Comparison of ENCODE assay signal across 23 mouse cellular contexts in genomic region chr5:53865991-53866390, GRCm38 (mm10). TPM values are rescaled to one million over a fixed set of nuclear protein-coding genes. Genes with fewer than 3 reads are reported as not detected.
DNase-seq lines count a peak whose midpoint lies in the region; ATAC-seq and TF ChIP-seq lines count a peak whose summit lies in the region.
"Had no signal": no experiment of that assay in that cellular context is flagged by ENCODE, and none has a peak within 500 bp of the region (broad histone marks: within the 10 kb centered on the region; RNA-seq: fewer than 3 reads in every experiment).

No protein-coding gene starts in this region.

- no peaks in the 10 kb centered on the region for H3K27me3 ChIP-seq in heart, embryonic 10.5 days (ENCODE audit: insufficient read depth, poor library complexity, severe bottlenecking)
- no peaks in the 10 kb centered on the region for H3K27me3 ChIP-seq in midbrain, embryonic 11.5 days (ENCODE audit: control insufficient read depth, insufficient read depth, low read length)
- no peaks in the 10 kb centered on the region for H3K27me3 ChIP-seq in midbrain, embryonic 15.5 days (replicated peaks)
- H3K27me3 ChIP-seq: embryonic facial prominence, embryonic 13.5 days; forebrain, embryonic 13.5 days; hindbrain, embryonic 12.5 days; hindbrain, embryonic 15.5 days had no signal

- no peaks in the 10 kb centered on the region for H3K9me3 ChIP-seq in heart, embryonic 10.5 days
- no peaks in the 10 kb centered on the region for H3K9me3 ChIP-seq in midbrain, embryonic 11.5 days (ENCODE audit: control insufficient read depth, low read length)
- H3K9me3 ChIP-seq in midbrain, embryonic 15.5 days: no peaks in the 10 kb centered on the region
- H3K9me3 ChIP-seq: embryonic facial prominence, embryonic 13.5 days; forebrain, embryonic 10.5 days; forebrain, embryonic 13.5 days; hindbrain, embryonic 12.5 days; hindbrain, embryonic 15.5 days had no signal

- no peak for ATAC-seq in midbrain, embryonic 11.5 days (ENCODE audit: low FRiP score)
- ATAC-seq in midbrain, embryonic 15.5 days (replicated peaks): no peak
- ATAC-seq: CD4-positive, CD25-positive, alpha-beta regulatory T cell, adult 4 months; forebrain, embryonic 13.5 days; forebrain, embryonic 16.5 days; intestine, postnatal 0 days had no signal

- intact Hi-C loops in gastrocnemius, adult 2 months (cut with DNase I): no loop called here

- H3K9ac ChIP-seq in midbrain, embryonic 11.5 days (ENCODE audit: low read length): no peak overlapping the region
- no peak overlapping the region for H3K9ac ChIP-seq in midbrain, embryonic 15.5 days
- H3K9ac ChIP-seq: embryonic facial prominence, embryonic 13.5 days; forebrain, embryonic 13.5 days; hindbrain, embryonic 12.5 days; hindbrain, embryonic 15.5 days had no signal

- H3K4me2 ChIP-seq in midbrain, embryonic 11.5 days: no peak overlapping the region
- H3K4me2 ChIP-seq in midbrain, embryonic 15.5 days: no peak overlapping the region
- H3K4me2 ChIP-seq: embryonic facial prominence, embryonic 13.5 days; forebrain, embryonic 13.5 days; heart, embryonic 11.5 days; hindbrain, embryonic 12.5 days; hindbrain, embryonic 15.5 days had no signal

- H3K4me3 ChIP-seq in gastrocnemius, adult 2 months: 0 out of 2 replicates have a peak overlapping the region, but pooled peaks have one; percentile 9
- no peak overlapping the region for H3K4me3 ChIP-seq in heart, embryonic 10.5 days
- H3K4me3 ChIP-seq in midbrain, embryonic 11.5 days (ENCODE audit: low read depth, low read length): no peak overlapping the region
- no peak overlapping the region for H3K4me3 ChIP-seq in midbrain, embryonic 15.5 days
- H3K4me3 ChIP-seq: embryonic facial prominence, embryonic 13.5 days; forebrain, embryonic 10.5 days; forebrain, embryonic 13.5 days; heart, adult 2 months; hindbrain, embryonic 12.5 days; hindbrain, embryonic 15.5 days had no signal

- H3K27ac ChIP-seq in gastrocnemius, adult 2 months: peak overlapping the region; percentile 88
- H3K27ac ChIP-seq in heart, embryonic 10.5 days: no peak overlapping the region
- H3K27ac ChIP-seq in midbrain, embryonic 11.5 days (ENCODE audit: low read depth, low read length): no peak overlapping the region
- no peak overlapping the region for H3K27ac ChIP-seq in midbrain, embryonic 15.5 days
- H3K27ac ChIP-seq: embryonic facial prominence, embryonic 13.5 days; forebrain, embryonic 10.5 days; forebrain, embryonic 13.5 days; heart, adult 2 months; hindbrain, embryonic 12.5 days; hindbrain, embryonic 15.5 days had no signal

- 86% methylated on average over 6 of the region's 6 CpGs for WGBS in heart, embryonic 10.5 days
- 91% methylated on average over 6 of the region's 6 CpGs for WGBS in midbrain, embryonic 11.5 days
- WGBS in midbrain, embryonic 15.5 days: 91% methylated on average over 6 of the region's 6 CpGs

- no peak; the same call in 1 of the 2 replicates for TF ChIP-seq CTCF in gastrocnemius, adult 2 months (IDR thresholded peaks at IDR 0.05)

- DNase-seq in gastrocnemius, adult 2 months: peak; percentile 70
- no peak for DNase-seq in gastrocnemius, postnatal 10 days
- DNase-seq in heart, adult 11 months: peak; percentile 34
- no peak for DNase-seq in heart, embryonic 10.5 days (ENCODE audit: low spot score)
- peak; percentile 49 for DNase-seq in midbrain, embryonic 11.5 days (ENCODE audit: low spot score, missing footprints)
- DNase-seq: adrenal gland, adult 2 months; adrenal gland, postnatal 14 days; cerebellum, adult 11 months; cerebellum, adult 2 months; cerebellum, adult 9-11 months; cerebellum, postnatal 25 days; heart, adult 2 months had no signal

- H3K36me3 ChIP-seq in heart, embryonic 10.5 days: peaks cover 4% of the 10 kb centered on the region; the same call in 1 of the 2 replicates
- H3K36me3 ChIP-seq in midbrain, embryonic 11.5 days (ENCODE audit: control insufficient read depth, insufficient read depth, low read length): no peaks in the 10 kb centered on the region
- no peaks in the 10 kb centered on the region for H3K36me3 ChIP-seq in midbrain, embryonic 15.5 days (replicated peaks)

- H3K4me1 ChIP-seq in heart, embryonic 10.5 days: no peaks in the 10 kb centered on the region
- H3K4me1 ChIP-seq in midbrain, embryonic 11.5 days (ENCODE audit: control insufficient read depth, insufficient read depth, low read length): no peaks in the 10 kb centered on the region
- no peaks in the 10 kb centered on the region for H3K4me1 ChIP-seq in midbrain, embryonic 15.5 days
- H3K4me1 ChIP-seq: embryonic facial prominence, embryonic 13.5 days; forebrain, embryonic 10.5 days; forebrain, embryonic 13.5 days; hindbrain, embryonic 12.5 days; hindbrain, embryonic 15.5 days had no signal

RNA-seq across cellular contexts. Expression of gene Tbc1d19, which starts 56.6 kb away (rescaled TPM):
- 10 to 100 TPM; 18.2 to 33.6 TPM for total RNA-seq in gastrocnemius, adult 2 months (2021)
- total RNA-seq in gastrocnemius, postnatal 10 days (2021): 10 to 100 TPM; 20.5 to 21.2 TPM
- polyA plus RNA-seq in heart, embryonic 10.5 days (2016; fragmentation: Nextera tagmentation; extraction: Ambion mirVana): 35.1 and 36.2 TPM in 2 replicates
- polyA plus RNA-seq in midbrain, embryonic 11.5 days (2014; fragmentation: Nextera tagmentation; extraction: Ambion mirVana): 64.3 and 68.1 TPM in 2 replicates
- polyA plus RNA-seq in midbrain, embryonic 15.5 days (2015; fragmentation: Nextera tagmentation; extraction: Ambion mirVana): 57.9 and 66.8 TPM in 2 replicates
- total RNA-seq: MEL had no signal

Comparison
In these comparisons a context has a peak if more than half of its experiments do, and no peak if none do; other contexts are left out.
1. DNase-seq: peak in gastrocnemius, adult 2 months (single experiment), heart, adult 11 months (single experiment) and midbrain, embryonic 11.5 days (single experiment); none in gastrocnemius, postnatal 10 days (single experiment) and heart, embryonic 10.5 days (single experiment).